Mouse (Mus musculus): ENCODE measurements around the gene AI854703. TPM values are rescaled to one million over a fixed set of nuclear protein-coding genes. Genes with fewer than 3 reads are reported as not detected.
"Not testable (repeated sequence)": the region's sequence is repeated elsewhere in the genome, so short reads cannot be mapped to it uniquely, and the experiment has no call there.

Gene AI854703
- total RNA-seq, 2 experiments from 2014 or later = 0.50 to 0.89 TPM

- intact Hi-C loops (cut with DNase I) = no loop called here
- DNase-seq = no peak
These were observed 15.9 kb upstream of the AI854703 start for GRCm38 (mm10) chr6:48610657-48611056.

GRCm38 (mm10) chr6:48613464-48613863 lies 13.1 kb upstream of the AI854703 start:
- no peak for DNase-seq
- intact Hi-C loops (cut with DNase I) = no loop called here

GRCm38 (mm10) chr6:48614756-48615155 lies 11.8 kb upstream of the AI854703 start:
- intact Hi-C loops (cut with DNase I) = no loop called here
- DNase-seq = no peak

GRCm38 (mm10) chr6:48620031-48620430 lies 6.5 kb upstream of the AI854703 start:
- DNase-seq = no peak
- intact Hi-C loops (cut with DNase I) = no loop called here

- DNase-seq; intact Hi-C loops (cut with DNase I): not testable (repeated sequence)
These were observed 4.2 kb upstream of the AI854703 start for GRCm38 (mm10) chr6:48622186-48622843.

- intact Hi-C loops (cut with DNase I) = no loop called here
- no peak for DNase-seq
These were observed 3.1 kb upstream of the AI854703 start for GRCm38 (mm10) chr6:48623460-48623859.

- intact Hi-C loops (cut with DNase I) = loop anchor here (2.0 kb wide), 1 partner anchor 24 kb away; the partner anchor contains the start of gene Zfp775
These were observed 420 bp downstream of the AI854703 start for GRCm38 (mm10) chr6:48626984-48627383.

GRCm38 (mm10) chr6:48627511-48627924 lies 954 bp downstream of the AI854703 start:
- intact Hi-C loops (cut with DNase I) = loop anchor here (2.0 kb wide), 1 partner anchor 25 kb away; the partner anchor contains the start of gene Zfp775
- no peak for DNase-seq

More at GRCm38 (mm10) chr6:48626984-48627383, 420 bp downstream of the AI854703 start:
- peak; percentile 52 to 60 for DNase-seq

- intact Hi-C loops (cut with DNase I) = no loop called here
- no peak for DNase-seq
These were observed 1.8 kb downstream of the AI854703 start for GRCm38 (mm10) chr6:48628377-48628776.

- intact Hi-C loops (cut with DNase I) = no loop called here
- peak in 1 of 2 experiments; percentile 14 for DNase-seq
These were observed 2.5 kb downstream of the AI854703 start for GRCm38 (mm10) chr6:48628808-48629660.

- intact Hi-C loops (cut with DNase I) = no loop called here
- DNase-seq = no peak
These were observed 3.1 kb downstream of the AI854703 start for GRCm38 (mm10) chr6:48629661-48630034.

- DNase-seq = no peak
- intact Hi-C loops (cut with DNase I) = no loop called here
These were observed 4.3 kb downstream of the AI854703 start for GRCm38 (mm10) chr6:48630831-48631230.

- no peak for DNase-seq
- intact Hi-C loops (cut with DNase I) = no loop called here
These were observed 8.5 kb downstream of the AI854703 start for GRCm38 (mm10) chr6:48635105-48635504.

GRCm38 (mm10) chr6:48636515-48636914 lies 10.0 kb downstream of the AI854703 start:
- DNase-seq = peak; percentile 52 to 71
- intact Hi-C loops (cut with DNase I) = no loop called here

- no peak for DNase-seq
- intact Hi-C loops (cut with DNase I) = no loop called here
These were observed 11.4 kb downstream of the AI854703 start for GRCm38 (mm10) chr6:48637811-48638500.

- DNase-seq = no peak
- intact Hi-C loops (cut with DNase I) = no loop called here
These were observed 12.0 kb downstream of the AI854703 start for GRCm38 (mm10) chr6:48638553-48638952.

GRCm38 (mm10) chr6:48641391-48641790 lies 14.8 kb downstream of the AI854703 start:
- no peak for DNase-seq
- intact Hi-C loops (cut with DNase I) = loop anchor here (2.0 kb wide), 1 partner anchor 59 kb away; no protein-coding TSS in a partner anchor

GRCm38 (mm10) chr6:48642764-48643292 lies 16.3 kb downstream of the AI854703 start:
- peak; percentile 43 to 74 for DNase-seq

GRCm38 (mm10) chr6:48645660-48646308 lies 19.2 kb downstream of the AI854703 start:
- DNase-seq = peak; percentile 79 to 85
- intact Hi-C loops (cut with DNase I) = loop anchor here (1.0 to 5.0 kb wide), 5 partner anchors 37 to 312 kb away; partner anchors contain the start of gene Gimap4

More at GRCm38 (mm10) chr6:48642764-48643292, 16.3 kb downstream of the AI854703 start:
- intact Hi-C loops (cut with DNase I) = loop anchor here (1.0 to 2.0 kb wide), 2 partner anchors 104 to 465 kb away; no protein-coding TSS in a partner anchor

- intact Hi-C loops (cut with DNase I) = loop anchor here (2.0 to 5.0 kb wide), 4 partner anchors 36 to 311 kb away; partner anchors contain the start of gene Gimap4
- DNase-seq = no peak
These were observed 19.7 kb downstream of the AI854703 start for GRCm38 (mm10) chr6:48646309-48646690.
